Mouse (Mus musculus): ENCODE data around the gene Tns3.
"Not testable (repeated sequence)": the region's sequence is repeated elsewhere in the genome, so short reads cannot be mapped to it uniquely, and the experiment has no call there.

Tns3 gene

DNA sequence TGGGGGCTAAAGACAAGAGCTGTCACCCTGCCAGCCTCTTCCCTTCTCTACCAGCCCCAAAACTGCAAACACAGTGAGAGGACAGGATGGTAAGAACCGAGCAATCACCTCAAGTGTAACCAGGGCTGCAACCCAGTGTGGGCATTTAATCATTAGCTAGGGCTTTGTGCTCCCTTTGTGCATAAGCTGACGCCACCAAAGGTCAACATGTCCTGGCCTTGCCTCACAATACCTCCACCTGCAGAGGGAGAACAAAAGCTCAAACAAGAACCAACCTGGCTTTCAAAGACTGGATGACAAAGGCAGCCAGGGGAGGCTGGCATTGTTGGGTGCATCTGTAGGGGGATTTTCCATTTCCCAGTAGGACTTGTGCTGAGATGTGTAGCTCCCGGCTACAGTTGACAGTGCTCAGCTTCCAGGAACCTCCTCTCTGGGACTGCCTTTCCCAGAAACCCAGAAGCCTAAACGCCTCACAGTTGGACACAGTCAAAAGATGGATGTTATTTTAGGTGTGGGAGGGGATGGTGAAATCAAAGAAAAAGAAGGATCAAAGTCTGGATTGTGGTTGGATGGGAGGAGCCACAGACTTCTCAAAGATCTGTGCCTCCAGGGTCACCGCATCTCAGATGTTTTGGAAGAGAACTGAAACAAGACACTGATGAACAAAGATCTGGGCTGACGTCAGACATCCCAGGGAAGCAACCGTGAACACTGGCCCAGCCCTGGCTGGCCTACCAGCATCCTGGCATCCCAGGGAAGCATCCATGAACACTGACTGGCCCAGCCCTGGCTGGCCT is 94.9 kb downstream of the Tns3 start:
- DNase-seq: no peak

- no peak for DNase-seq
Measured at GRCm38 (mm10) chr11:8568829-8569228, 95.5 kb downstream of the Tns3 start.

DNA sequence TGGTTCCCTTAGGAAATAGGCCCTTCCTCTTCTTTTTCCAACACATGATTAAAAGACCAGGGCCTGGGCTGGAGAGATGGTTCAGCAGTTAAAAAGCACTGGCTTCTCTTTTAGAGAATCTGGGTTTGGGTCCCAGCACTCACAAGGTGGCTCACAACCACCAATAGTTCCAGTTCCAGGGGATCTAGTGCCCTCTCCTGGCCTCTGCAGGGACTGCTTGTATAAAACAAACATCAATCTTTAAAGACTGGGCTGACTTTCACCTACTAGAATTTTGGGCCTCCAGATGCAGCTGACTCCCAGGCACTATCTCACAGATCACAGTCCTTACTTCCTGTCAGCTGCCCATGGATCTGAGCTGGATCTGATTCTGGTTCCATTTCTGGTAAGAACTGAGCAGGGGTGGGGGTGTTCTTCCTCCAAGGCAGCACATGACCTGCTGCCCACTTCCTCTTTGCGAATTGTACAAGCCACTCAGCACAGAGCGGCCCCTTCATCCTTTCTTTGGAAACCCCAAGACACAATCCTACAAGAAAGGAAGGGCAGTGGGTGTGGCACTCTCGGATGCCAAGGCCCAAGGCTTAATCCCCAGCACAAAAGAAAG is 98.0 kb downstream of the Tns3 start:
- DNase-seq: no peak

DNA sequence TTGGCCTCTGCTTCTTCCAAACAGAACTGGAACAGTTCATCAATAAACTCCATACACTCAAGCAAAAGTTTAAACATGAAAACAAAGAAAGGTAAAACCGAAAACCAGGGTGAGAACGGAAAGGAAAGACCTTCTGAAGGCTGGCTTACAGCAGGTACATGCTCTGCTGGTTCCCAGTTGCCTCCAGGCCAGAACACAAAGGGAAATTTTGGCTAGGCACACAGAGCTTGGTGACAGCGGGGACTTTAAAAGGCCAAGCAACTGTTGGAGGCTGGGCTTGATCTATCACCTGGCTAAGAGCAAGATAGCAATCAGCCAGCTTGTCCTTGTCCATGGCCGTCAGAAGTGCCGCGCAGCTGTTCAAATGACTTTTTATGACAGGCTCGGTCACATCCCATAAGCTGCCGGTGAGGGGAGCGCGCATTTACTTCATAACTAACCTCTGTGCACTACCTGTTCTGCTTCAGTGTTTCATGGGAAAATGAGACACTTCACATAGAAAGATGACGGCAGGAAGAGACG is 105.5 kb downstream of the Tns3 start:
- no peak for DNase-seq

- DNase-seq: no peak
Measured at GRCm38 (mm10) chr11:8558258-8558657, 106.1 kb downstream of the Tns3 start.

DNA sequence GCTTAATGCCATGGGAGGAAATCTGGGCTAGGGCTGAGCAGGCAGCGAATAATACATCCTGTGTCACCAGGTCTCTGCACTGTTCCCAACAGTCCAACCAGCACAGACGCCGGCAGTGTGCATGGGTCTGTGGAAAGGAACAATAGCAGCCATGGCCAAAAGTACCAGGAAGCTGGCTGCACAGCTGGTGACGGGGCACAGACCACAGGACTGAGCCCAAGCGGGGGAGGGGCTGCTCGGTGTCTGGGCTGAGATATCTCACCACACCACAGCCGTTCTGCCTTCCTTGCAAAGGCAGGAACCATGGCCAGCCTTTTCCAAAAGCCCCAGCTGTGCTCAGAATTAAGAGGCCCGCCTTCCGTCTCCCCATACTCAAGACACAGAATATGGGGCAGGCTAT is 107.3 kb downstream of the Tns3 start:
- DNase-seq: peak; percentile 33

DNA sequence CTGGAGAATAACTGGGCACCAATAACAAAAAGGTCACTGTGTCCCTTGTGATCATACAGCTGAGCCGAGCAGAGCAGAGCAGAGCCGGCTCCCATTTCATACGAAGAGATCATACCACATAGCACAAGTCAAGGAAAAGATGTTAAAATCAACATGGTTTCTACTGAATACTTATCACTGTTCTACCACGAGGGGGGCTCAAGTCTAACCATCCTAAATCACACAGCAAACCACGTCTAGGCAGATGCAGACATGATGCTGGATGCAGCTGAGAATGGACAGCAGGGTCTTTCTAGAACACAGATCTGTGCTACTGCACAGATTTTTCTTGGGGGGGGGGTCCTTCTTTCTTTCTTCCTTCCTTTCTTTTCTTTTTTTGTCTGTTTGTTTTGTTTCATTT is 112.6 kb downstream of the Tns3 start:
- no peak for DNase-seq

- no peak for DNase-seq
Measured at GRCm38 (mm10) chr11:8547661-8548060, 116.7 kb downstream of the Tns3 start.

- no peak for DNase-seq
Measured at GRCm38 (mm10) chr11:8545798-8546197, 118.5 kb downstream of the Tns3 start.

GRCm38 (mm10) chr11:8544355-8544754 is 120.0 kb downstream of the Tns3 start:
- DNase-seq: no peak

- no peak for DNase-seq
Measured at GRCm38 (mm10) chr11:8541222-8541815, 123.0 kb downstream of the Tns3 start.

DNA sequence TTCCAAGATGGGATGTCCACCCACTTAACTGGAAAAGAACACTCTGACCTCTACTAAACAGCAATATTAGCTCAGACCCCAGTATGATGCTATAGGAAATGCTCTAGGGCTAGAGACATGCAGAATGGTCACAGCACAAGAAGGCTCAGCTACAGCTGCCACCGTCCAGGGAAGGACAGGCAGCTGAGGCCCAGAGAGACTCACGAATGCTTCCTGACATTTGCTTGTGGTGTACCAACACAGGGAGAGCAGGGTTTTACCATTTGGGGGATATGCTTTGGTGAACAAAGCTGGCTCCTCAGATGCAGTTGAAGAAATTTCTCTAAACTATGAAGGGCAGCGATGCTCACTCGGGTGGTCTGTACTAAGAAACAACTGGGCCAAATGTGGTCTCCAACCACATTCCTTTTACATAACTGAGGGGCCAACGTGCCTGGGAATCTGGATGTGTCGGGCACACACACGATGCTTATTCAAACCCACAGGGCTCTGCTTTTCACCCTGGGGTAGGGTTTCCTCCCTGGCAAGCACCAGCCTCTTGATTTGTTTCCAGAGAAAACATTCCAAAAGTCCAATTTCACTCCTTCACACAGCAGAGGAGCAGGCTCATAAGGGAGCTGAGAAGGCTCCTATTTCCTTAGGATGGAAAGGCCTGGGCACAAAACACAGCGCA is 124.6 kb downstream of the Tns3 start:
- no peak for DNase-seq

- DNase-seq: no peak
Measured at GRCm38 (mm10) chr11:8537013-8537614, 127.2 kb downstream of the Tns3 start.

DNA sequence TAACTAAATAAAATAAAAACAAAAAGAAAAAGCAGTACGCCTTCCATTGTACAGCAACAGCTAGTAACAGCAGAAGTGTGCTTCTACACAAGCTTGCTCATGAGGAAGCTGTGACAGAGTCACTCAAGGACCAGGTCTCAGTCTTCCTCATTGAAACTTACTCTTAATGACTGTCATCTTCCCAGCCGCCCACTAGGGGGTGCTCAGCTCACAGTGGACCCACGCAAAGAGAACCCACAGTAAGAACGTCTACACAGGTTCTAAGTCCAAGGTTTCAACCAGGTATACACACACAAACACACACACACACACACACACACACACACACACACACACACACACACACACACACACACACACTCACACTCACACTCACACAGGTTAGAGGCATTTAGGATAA is 129.4 kb downstream of the Tns3 start:
- peak; percentile 79 for DNase-seq

GRCm38 (mm10) chr11:8532771-8533170 is 131.6 kb downstream of the Tns3 start:
- DNase-seq: not testable (repeated sequence)

- DNase-seq: no peak
Measured at GRCm38 (mm10) chr11:8532112-8532747, 132.1 kb downstream of the Tns3 start.

DNA sequence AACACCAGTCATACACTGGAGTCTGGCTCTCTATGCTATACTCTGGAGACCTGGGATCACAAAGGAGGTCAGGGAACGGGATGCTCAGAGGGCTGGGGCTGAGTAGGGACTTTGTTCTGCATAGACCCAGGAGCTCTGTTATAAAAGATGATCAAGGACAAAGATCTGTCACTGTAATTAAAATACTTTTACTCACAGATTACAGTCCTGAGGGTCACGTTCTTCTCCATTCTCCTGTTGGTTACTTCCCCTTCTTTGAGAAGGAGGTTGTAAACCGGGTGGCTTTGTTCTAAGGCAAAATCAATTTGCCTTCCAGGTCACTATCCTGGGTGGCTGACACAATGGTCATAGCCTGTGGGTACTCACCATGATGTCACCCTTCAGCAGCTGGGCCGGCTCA is 133.8 kb downstream of the Tns3 start:
- DNase-seq: no peak

- no peak for DNase-seq
Measured at GRCm38 (mm10) chr11:8530036-8530435, 134.3 kb downstream of the Tns3 start.

GRCm38 (mm10) chr11:8525463-8526145 is 138.7 kb downstream of the Tns3 start:
- no peak for DNase-seq

DNA sequence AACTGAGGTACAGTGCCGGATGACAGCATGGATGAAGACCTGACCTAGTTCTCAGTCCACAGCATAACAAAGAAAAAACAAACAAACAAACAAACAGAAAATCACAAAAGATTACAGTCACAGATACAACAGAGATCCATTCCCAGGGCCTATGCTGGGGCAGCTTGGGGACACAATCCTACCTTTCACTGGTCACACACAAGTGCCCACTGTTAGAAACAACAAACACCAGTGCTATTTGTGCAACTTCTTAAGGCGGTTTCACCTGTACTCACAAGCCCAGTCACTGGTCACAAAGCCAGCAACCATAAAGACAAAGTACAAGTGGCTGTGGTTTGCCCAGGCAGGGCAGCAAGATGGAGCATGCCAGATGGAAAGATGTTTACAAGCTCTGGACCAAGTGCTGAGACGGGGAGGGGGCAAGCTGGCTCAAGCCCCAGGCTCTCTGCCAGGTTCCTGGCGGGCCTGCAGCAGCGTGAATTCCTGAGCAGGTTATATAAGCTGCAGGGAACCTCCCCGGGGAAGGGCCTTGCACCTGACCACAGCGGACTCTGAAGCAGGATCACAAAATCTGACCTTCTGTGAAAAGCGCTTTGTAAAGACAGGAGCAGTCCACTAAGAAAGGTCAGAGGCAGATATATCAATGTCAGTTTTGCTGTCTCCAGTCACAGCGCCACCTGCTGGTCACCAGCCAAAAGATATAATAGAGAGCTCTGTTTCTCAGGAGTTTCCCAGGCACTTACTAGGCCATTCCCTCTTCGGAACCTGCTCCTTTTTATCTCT is 140.8 kb downstream of the Tns3 start:
- peak; percentile 85 for DNase-seq
